Mouse (Mus musculus) Patski (cell line): Measurements from ENCODE around the gene Lemd1. TPM values are rescaled to one million over a fixed set of nuclear protein-coding genes. Genes with fewer than 3 reads are reported as not detected.
A peak's percentile ranks its signal among the peaks of the same experiment; 100 is the strongest.

ENCODE experiments used
- ATAC-seq: fragments of 100-300 bp; one replicate; pipeline ENCODE4 v1.8.0; 2021
- CTCF ChIA-PET: fragments of 350-600 bp; sonication (Branson Sonifier 250); formaldehyde crosslinking; loops from one replicate; lab custom pipeline; 2022; ENCODE audit warnings: inconsistent platforms; lab: Charles Lee
- POLR2A ChIA-PET: fragments of 350-600 bp; sonication (Branson Sonifier 250); formaldehyde crosslinking; loops from one replicate; lab custom pipeline; 2022; ENCODE audit warnings: antibody characterized with exemption, inconsistent platforms; lab: Charles Lee
- DNase-seq: peaks from one replicate; pipeline ENCODE4 v3.0.0-alpha.2; 2011; ENCODE audit warnings: low read depth, low spot score
- H3K27me3 ChIP-seq: fragments of 371-371 bp; one replicate; pipeline ENCODE4 v1.5.1; 2021
- CTCF ChIP-seq: fragments of 100-300 bp; IDR thresholded peaks from one replicate; pipeline ENCODE4 v1.5.1; 2021
- in situ Hi-C: fragments of 300-500 bp; cut with MboI; formaldehyde crosslinking; loops from 3 replicates; pipeline ENCODE4 v1.11.1; 2018; ENCODE audit warnings: low pct_unique_long_range_greater_than_20kb, mixed read lengths
- polyA plus RNA-seq: library from polyadenylated mRNA; unstranded; gene quantifications from one replicate; pipeline ENCODE4 v1.2.3, GENCODE M21; 2021

Lemd1 gene
- polyA plus RNA-seq, 1 experiment from 2014 or later: 12.0 TPM

DNA sequence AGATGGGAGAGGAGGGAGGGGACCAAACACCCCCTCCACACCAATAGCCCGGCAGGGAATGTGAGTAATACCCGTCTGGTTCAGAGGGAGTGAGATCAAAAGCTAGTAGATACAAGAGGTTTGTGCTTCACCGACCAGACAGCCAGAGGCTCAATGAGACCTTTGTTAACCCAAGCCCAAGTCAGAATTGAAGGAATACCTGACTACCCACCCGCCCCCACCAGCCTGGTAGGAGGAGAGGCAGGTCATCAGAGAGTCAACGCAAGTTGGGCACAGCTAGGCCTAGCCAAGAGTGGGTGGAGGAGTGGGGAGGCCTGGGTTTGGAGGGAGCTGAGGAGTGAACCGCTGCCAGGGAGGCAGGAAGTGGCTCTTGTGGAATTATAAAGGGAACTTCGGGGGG, 5.1 kb downstream of the Lemd1 start:
- no peak for TF ChIP-seq CTCF
- H3K27me3 ChIP-seq: no peaks in the 10 kb centered on the region
- ATAC-seq: peak; percentile 24
- peak; percentile 75 for DNase-seq
- ChIA-PET POLR2A (interaction anchor here (2.8 to 7.4 kb wide), 2 partner anchors 10 to 38 kb away, joined by 8 to 49 read pairs; no protein-coding TSS in a partner anchor), CTCF (interaction anchor here (0.7 to 1.6 kb wide), 6 partner anchors 9 to 121 kb away, joined by 3 to 4 read pairs (median 4); no protein-coding TSS in a partner anchor)
- in situ Hi-C loops: no loop called here

DNA sequence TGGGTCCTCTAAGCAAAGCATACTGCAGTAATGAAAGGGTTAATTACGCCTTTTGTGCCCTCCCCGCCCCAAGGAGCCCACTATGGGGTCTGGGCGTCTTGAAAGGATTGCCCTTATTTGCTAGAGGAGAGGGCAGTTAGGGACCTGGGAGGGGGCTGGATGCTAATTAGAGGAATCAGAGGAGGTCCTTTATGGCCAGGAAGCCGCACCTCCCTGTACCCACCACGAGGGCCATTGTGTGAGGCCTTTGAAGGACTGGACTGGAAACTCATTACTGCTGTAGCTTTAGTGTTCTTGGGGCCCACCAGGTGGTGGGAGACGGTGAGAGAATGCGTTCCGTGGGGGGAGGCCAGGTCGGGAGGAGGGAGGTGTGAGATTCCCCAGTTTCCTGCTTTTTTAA, 6.4 kb downstream of the Lemd1 start:
- no peak for DNase-seq
- CTCF ChIA-PET: interaction anchor here (0.7 to 2.2 kb wide), 2 partner anchors 13 to 158 kb away, joined by 3 to 9 read pairs; no protein-coding TSS in a partner anchor

DNA sequence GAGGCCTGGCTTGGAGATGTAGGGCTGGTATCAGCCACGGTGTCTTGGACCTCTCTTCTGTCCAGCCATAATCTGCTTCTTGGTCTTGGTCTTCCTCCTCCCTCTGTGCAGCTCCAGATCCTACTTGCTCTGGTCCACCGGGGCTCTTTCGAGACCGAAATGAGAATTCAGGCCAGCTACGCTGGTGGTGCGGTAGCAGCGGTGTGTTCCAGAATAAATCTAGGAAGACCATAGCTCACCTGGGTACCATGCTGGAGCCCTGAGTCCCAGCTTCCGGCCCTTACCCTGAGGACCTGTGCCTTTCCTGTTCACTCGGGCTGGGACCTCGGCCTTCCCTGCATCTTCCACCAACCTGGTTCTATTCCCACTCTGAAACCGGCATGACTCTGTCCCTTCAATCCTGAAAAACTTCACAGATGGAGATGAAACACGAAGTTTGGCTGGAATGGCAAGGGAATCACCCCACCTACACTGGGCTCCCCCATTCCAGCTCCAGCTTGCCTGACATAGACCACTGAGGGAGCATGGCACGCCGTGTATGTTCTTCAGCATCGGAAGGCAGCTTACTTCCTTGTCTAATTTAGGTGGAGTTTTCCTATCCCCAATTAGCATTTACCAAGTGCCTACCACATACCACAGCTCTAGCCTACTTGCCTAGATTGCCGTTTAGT, 7.3 kb downstream of the Lemd1 start:
- TF ChIP-seq CTCF: no peak
- DNase-seq: no peak
- in situ Hi-C loops: no loop called here

More for the DNA sequence above, 6.4 kb downstream of the Lemd1 start:
- no peak for ATAC-seq
- no peak for TF ChIP-seq CTCF
- POLR2A ChIA-PET: interaction anchor here (7.4 kb wide), 1 partner anchor 8 kb away, joined by 49 read pairs; no protein-coding TSS in a partner anchor
- in situ Hi-C loops: no loop called here
- no peaks in the 10 kb centered on the region for H3K27me3 ChIP-seq

DNA sequence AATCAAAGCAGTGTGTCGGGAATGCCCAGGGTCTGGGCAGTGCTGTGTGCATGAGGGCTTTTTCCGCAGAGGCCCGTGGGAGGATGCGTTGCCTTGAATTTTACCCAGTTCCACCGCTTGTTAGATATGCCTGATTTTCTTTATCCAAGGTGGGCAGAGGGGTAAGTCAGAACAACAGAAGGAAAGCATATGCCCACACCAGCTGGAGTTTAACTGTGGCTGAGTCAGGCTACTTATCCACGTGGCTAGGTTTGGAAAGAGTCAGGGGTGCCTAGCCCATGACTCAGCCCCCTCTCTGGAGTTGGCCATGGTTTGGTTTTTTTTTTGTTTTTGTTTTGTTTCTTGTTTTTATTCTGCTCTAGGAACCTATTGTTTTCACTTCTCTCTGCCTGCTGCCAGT, 8.0 kb downstream of the Lemd1 start:
- no peak for TF ChIP-seq CTCF

More for the DNA sequence above, 7.3 kb downstream of the Lemd1 start:
- POLR2A ChIA-PET: no interaction called here
- CTCF ChIA-PET: interaction anchor here (1.1 to 2.2 kb wide), 2 partner anchors 12 to 28 kb away, joined by 3 to 9 read pairs; no protein-coding TSS in a partner anchor
- no peak for ATAC-seq
- no peaks in the 10 kb centered on the region for H3K27me3 ChIP-seq

DNA sequence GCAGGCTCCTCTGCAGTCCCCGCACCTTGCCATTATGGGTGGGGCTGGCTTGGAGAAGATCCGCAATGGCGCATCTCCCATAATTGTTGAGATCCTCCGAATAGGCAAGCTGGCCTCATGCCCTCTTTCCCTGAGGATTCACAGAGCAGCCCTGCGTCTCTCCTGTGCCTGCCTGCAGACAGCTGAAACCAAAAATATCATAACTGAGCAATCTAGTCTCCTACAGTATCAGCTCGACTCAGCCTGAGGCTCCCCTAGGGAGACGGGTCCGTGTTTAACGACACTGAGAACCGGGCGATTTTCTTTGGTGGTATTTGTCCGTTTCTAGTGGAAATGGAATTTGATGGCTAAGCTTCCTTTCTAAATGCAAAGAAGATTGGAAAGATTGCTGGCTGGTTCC, 8.7 kb downstream of the Lemd1 start:
- TF ChIP-seq CTCF: no peak
- DNase-seq: no peak
- ChIA-PET CTCF (interaction anchor here (0.5 to 1.7 kb wide), 5 partner anchors 11 to 93 kb away, joined by 3 to 5 read pairs (median 4); no protein-coding TSS in a partner anchor), POLR2A (interaction anchor here (0.6 to 1.5 kb wide), 3 partner anchors 9 to 191 kb away, joined by 3 to 11 read pairs (median 4); partner anchors contain the start of genes AC124108.1 and Lemd1)
- in situ Hi-C loops: no loop called here
- no peak for ATAC-seq
- no peaks in the 10 kb centered on the region for H3K27me3 ChIP-seq

More for the DNA sequence above, 8.0 kb downstream of the Lemd1 start:
- ATAC-seq (peak; percentile 22), DNase-seq (peak; percentile 39)
- CTCF ChIA-PET: interaction anchor here (1.1 to 2.2 kb wide), 2 partner anchors 11 to 29 kb away, joined by 3 to 9 read pairs; no protein-coding TSS in a partner anchor
- no peaks in the 10 kb centered on the region for H3K27me3 ChIP-seq
- in situ Hi-C loops: no loop called here
- POLR2A ChIA-PET: no interaction called here

DNA sequence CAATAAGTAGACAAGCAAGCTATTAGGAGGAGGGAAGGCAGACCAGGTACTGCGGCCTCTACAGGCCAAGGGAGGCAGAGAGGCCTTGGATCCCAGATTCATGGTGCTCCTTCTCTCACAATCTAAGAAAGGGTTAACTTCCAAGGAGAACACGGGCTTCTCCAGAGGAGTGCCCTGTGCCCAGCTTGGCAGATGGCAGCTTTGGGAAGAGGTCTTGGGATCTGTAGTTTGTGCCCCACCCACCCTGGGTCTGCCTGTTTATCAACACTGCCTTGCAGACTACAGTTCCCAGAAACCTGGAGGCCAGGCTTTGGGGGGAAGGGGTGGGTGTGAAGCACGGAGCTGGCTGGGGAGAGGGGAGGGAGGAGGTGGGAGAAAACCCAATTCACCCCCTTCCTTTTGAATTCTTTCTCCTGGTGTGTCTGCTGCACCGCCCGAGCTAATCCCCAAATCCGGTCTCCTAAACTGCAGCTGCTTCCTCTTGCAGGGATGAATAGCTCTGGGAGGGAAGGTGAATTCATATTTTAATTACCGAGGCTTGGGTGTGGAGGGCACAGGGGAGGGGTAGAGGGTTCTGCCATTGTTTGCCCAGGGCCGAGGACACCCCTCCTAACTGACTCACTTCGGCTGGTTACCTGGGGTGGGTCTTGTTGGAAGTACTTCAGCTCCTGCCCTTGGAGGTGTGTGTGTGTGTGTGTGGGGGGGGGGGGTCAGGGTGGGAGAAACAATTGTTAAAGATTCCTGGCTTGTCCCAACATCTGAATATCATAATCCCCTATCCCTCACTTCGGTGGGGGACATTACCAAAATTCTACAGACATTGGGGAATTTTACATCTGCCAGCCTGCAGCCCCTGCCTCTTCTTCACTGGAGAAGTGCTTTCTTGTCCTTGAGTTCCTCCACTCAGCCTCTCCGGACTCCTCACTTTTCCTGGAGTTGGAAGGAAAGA, 9.6 kb downstream of the Lemd1 start:
- peak; percentile 39 for DNase-seq
- no peak for TF ChIP-seq CTCF
- POLR2A ChIA-PET: interaction anchor here (0.9 to 1.5 kb wide), 3 partner anchors 9 to 118 kb away, joined by 3 to 11 read pairs (median 3); partner anchors contain the start of genes AC124108.1 and Lemd1
- CTCF ChIA-PET: interaction anchor here (0.5 to 1.7 kb wide), 5 partner anchors 10 to 92 kb away, joined by 3 to 5 read pairs (median 4); no protein-coding TSS in a partner anchor
- in situ Hi-C loops: no loop called here
- peak; percentile 83 for ATAC-seq
- no peaks in the 10 kb centered on the region for H3K27me3 ChIP-seq

DNA sequence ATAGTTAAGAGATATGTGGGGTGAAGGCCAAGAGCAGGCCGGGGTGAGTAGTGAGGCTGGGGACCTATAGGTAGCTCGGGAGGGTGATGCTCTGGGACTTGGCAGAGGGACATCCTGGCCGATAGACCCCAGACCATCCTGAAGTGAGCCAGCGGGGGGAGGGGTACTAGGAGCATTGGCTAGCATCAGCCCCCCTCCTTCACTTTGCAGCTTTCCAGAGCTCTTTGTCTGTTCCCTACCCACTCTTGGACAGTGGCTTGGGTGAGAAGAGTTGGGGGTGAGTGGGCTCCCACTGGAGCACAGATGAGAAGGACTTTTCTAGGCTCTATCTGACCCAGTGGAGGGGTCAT, 10.3 kb downstream of the Lemd1 start:
- ChIA-PET CTCF (interaction anchor here (1.7 kb wide), 1 partner anchor 10 kb away, joined by 5 read pairs; no protein-coding TSS in a partner anchor), POLR2A (interaction anchor here (0.9 kb wide), 1 partner anchor 117 kb away, joined by 3 read pairs; no protein-coding TSS in a partner anchor)
- no peak for TF ChIP-seq CTCF
- in situ Hi-C loops: no loop called here
- H3K27me3 ChIP-seq: no peaks in the 10 kb centered on the region
- DNase-seq (no peak), ATAC-seq (no peak)

DNA sequence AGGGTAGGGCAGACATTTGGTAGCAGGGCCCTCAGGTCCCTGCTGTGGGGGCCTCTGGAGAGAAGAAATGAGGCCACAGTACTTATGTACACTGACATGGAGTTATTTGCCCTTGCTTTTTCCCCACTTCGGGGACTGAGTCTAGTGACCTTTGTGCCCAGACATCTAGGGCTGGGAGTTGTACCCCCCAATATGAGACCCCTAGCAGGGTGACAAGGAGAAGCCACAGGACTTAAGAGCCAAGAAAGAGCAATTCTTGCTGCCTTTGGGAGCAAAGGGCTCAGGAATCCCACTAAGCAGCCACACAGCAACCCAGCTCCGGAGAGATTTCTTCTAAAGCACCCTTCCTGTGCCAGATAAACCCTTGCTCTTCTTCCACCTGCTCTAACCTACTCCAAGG, 10.7 kb downstream of the Lemd1 start:
- ATAC-seq (no peak), DNase-seq (no peak)
- in situ Hi-C loops: no loop called here
- TF ChIP-seq CTCF: no peak
- ChIA-PET CTCF (no interaction called here), POLR2A (no interaction called here)
- H3K27me3 ChIP-seq: no peaks in the 10 kb centered on the region

DNA sequence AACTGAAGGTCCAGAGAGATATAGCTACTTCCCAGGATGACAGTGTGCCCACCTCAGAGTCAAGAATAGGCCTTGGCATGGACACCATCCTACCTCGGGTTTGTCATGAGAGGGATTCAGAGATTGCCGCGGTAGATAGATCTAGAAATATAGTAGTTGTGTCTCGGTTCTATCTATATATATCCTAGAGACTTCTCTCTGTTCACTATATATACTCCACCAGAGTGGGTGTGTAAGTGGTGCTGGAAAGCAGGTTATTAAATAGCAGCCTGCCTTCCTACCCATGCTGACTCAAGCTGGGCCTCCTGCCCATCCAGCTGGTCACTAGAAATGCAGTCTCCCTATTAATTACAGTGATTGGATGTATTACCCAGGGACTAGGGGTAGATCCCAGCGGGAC, 11.5 kb downstream of the Lemd1 start:
- ChIA-PET POLR2A (no interaction called here), CTCF (interaction anchor here (0.8 kb wide), 1 partner anchor 10 kb away, joined by 3 read pairs; no protein-coding TSS in a partner anchor)
- ATAC-seq: no peak
- DNase-seq: no peak
- no peak for TF ChIP-seq CTCF
- no peaks in the 10 kb centered on the region for H3K27me3 ChIP-seq
- in situ Hi-C loops: no loop called here

DNA sequence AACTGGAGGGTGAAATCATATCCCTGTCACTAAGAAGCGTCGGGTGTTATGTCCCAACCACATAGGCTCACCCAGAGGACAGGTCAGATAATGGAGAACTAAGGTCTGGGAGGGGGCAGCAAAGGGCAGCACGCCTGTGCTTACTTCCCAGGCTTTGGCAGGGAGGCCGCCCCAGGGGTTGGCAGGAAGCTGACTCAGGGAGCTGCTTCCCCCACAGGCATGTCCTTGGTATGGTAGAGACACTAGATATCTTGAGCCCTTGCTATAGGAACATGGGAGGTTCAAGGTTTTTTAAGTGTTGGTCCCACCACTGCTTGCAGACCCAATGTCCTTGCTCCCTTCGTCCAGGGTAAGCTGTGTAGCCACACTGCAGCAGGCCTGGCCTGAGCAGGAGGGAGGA, 14.7 kb downstream of the Lemd1 start:
- in situ Hi-C loops: no loop called here
- ATAC-seq (no peak), DNase-seq (no peak)
- CTCF ChIA-PET: interaction anchor here (1.0 to 4.2 kb wide), 3 partner anchors 13 to 149 kb away, joined by 3 to 19 read pairs (median 8); partner anchors contain the start of genes AC124108.1 and Lemd1
- POLR2A ChIA-PET: interaction anchor here (0.7 to 6.0 kb wide), 3 partner anchors 12 to 66 kb away, joined by 3 to 49 read pairs (median 3); partner anchors contain the start of genes AC124108.1 and Lemd1
- no peaks in the 10 kb centered on the region for H3K27me3 ChIP-seq
- TF ChIP-seq CTCF: no peak
